Mouse (Mus musculus) embryo, embryonic 11.5 days (tissue): ENCODE data around the gene Rnf166.

Source experiments
- DNase-seq: peaks from one replicate; pipeline ENCODE4 v3.0.0-alpha.2; 2012; ENCODE audit warnings: low read depth, low spot score

Gene Rnf166

DNA sequence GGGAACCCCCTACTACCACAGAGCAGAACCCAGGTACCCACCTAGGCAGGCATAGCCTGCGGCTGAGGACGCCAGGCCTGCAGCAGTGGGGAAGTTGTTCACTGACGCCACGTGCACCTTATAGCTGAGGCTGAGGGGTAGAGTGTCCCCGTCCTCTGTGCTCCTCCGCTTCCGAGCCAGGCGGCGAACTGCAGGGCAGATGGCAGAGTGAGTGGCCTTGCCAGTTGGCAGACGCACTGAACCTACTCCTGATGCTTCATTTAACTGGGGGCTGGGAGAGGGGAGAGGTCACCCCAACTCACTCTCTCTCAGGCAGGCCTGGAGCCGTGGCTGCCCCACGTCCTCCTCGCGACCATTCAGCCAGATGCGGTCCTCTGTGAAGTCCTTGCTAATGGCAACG lies 36.5 kb downstream of the Rnf166 start:
- DNase-seq, result no peak

DNA sequence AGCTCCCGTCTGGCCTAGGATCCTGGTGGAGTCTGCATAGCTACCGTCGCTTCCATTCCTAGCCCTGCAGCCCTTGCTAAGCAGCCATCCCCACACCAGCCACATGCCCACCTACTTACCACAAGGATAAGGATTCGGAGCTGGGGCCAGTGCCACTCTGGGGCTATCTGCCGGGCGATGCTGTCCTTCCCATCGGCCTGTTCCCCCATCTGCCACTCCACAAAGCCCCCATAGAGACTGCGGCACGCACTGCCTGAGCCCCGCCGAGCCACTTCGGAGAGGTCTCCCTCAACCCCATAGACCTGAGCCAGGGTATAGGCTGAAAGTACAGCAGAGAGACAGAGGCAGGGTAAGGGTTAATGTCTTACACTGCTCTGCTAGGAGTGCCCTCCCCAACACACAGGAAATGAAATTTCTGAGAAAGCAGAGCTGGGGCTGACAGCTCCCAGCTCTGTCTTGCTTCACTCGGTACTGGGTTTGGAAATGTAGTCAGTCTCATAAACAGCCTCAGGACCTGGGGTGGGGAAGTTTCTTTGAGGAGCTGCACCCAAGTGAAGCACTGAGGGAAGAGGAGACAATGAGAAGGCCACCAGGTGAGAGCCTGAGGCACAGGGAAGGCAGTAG lies 38.0 kb downstream of the Rnf166 start:
- no peak for DNase-seq

DNA sequence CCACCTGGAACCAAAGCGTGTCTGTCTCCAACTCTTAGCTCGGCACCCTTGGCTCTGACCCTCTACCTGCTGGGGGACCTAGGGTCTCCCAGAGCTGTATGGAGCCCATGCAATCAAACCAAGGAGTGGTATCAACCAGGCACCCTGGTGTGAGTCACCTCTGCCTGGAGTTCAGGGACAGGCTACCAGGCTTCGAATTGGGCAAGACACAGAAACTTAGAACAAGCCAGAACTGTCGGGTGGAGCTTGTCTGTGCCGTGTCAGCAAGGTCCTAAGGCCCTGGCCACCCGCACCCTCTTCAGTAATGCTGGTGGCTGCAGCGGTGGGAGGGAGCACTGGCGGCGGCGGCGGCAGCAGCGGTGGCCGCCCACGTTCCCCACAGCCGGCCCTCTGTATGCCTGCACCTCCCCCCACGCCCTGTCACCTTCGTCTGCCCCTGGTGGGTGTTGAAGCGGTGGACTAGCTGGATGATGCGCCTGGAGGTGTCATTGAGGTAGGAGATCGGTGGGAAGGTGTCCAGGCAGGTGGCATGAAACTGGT lies 39.2 kb downstream of the Rnf166 start:
- no peak for DNase-seq

DNA sequence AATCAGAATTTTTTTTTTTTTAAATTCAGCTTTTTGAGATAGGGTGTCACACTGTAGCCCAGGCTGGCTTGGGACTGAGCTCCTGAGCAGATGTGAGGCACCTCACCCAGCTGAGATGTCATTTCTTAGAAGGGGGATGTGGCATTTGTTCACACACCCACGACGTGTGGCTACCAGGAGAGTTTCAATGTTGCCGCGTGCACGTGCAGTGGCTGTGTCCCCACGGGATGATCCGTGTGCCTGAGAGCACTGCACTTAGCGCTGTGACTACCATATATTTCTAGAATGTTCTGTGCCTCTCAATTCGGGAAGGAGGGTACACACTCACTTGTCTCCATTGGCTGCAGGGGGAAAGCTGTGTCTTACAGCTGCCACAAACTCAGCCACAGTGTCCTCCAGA lies 39.7 kb downstream of the Rnf166 start:
- no peak for DNase-seq

DNA sequence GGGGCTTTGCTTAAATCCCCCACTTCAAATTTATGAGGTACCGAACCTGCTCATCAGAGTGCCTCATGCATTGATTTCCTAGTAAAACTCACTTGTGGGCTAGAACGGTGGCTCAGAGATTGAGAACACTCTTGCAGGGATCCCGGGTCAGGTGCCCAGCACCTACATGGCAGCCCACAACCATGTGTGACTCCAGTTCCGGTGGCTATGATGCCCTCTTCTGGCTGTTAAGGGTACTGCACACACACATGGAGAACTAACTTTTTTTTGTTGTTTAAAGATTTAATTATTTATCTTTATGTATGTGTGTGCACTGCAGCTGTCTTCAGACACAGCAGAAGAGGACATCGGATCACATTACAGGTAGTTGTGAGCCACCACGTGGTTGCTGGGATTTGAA lies 40.5 kb downstream of the Rnf166 start:
- DNase-seq, result no peak

DNA sequence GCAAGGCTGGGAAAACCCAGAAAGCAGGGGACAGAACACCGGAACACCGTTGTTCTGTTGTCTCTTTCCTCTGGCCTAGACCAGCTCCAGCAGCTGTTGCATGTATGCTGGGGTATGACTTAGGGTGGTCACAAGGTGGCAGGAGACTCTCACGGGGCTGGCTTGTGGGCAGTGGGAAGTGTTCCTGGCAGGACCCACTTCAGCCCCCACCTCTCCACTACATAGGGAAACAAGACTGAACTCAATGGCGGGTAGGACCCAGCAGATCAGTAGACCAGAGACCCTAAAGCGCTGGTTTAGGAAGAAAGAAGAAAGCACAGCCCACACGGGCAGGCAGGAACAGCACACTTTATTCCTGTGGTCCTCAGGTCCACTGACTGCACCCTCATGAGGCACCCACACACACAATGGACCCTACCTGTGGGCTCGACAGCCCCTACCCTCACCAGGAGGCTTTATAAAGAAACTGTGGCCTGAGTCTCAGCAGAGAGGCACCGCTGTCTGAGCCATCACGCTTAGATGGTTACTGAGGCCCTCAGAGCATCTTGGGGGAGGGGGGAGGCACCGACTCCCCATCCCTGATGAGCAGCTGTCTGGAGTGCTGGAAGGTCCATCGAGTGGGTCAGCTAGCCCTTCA lies 42.5 kb downstream of the Rnf166 start:
- DNase-seq, result no peak

- DNase-seq, result peak; percentile 22
Observed at GRCm38 (mm10) chr8:122432443-122433268, 43.2 kb downstream of the Rnf166 start, which contains the start of gene Cyba. Gene Cyba (minus strand): TSS chr8:122432930.

- no peak for DNase-seq
Observed at GRCm38 (mm10) chr8:122431694-122432442, 44.0 kb downstream of the Rnf166 start.

- DNase-seq, result no peak
Observed at GRCm38 (mm10) chr8:122430646-122431045, 45.2 kb downstream of the Rnf166 start.

GRCm38 (mm10) chr8:122430058-122430636 lies 45.7 kb downstream of the Rnf166 start:
- no peak for DNase-seq

GRCm38 (mm10) chr8:122428163-122428562 lies 47.7 kb downstream of the Rnf166 start:
- DNase-seq, result no peak

GRCm38 (mm10) chr8:122427607-122428006 lies 48.3 kb downstream of the Rnf166 start:
- no peak for DNase-seq

- DNase-seq, result no peak
Observed at GRCm38 (mm10) chr8:122426145-122426544, 49.7 kb downstream of the Rnf166 start.

DNA sequence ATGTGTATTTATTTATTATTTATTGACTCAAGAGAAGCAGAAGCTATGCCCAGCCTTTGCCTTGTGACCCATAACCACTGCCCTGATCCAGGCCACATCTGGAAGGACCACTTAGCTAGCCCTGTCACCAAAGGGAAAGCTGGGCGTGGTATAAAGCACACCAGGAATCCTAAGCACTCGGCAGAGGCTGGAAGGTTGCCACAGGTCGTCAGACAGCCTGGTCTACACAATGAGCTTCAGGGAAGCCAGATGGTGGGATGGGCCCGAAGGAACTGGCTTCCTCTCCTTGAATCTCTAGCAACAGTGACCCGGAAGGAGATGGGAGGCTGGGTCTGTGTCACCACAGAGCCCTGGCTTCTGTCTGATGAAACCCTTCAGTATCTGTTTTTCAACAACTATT lies 52.2 kb downstream of the Rnf166 start:
- no peak for DNase-seq

GRCm38 (mm10) chr8:122423217-122423616 lies 52.6 kb downstream of the Rnf166 start:
- DNase-seq, result no peak

DNA sequence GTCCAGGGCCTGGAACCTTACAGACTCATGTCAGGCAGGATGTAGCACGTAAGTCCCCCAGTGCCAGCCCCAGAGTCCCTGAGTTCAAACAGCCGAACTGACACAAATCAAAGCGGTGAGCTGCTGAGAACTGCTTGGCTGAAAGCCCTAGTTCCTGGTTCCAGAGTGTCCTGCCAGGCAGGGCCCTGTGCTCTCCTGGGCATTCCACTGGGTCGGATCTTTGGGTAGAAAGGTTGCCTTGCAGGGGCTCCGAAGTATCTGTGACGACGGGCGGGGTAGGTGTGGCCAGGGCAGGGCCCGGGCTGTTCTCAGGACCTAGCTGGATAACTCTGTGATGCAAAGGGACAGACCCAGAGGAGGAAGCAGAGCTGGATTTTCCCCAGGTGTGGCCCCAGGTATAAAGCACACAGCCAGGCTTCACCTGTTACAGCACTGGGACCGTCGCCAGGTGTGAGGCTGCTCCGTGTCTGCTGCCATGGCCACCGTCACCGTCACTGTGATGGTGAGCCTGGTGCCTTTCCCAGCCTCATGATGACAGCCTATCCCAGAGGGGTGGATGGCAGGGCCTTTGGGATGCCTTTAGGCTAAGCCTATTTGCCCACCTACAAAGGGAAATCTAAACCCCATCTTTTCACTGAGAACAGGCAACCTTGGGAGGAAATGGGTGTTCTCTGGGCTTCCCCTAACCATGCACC lies 54.3 kb downstream of the Rnf166 start, which contains the start of gene Il17c:
TSS of gene Il17c (plus strand) at position 645 of the 695 bp plus-strand sequence.
- no peak for DNase-seq

GRCm38 (mm10) chr8:122419881-122420555 lies 55.8 kb downstream of the Rnf166 start:
- no peak for DNase-seq
